Mouse (Mus musculus) spleen, adult 2 months (tissue): ENCODE results near the gene Rpl13.

Experiments
- CTCF ChIP-seq: fragments of 200-500 bp; IDR thresholded peaks from 2 replicates; pipeline ENCODE4 v1.5.1; 2011; ENCODE audit warnings: mild to moderate bottlenecking, inconsistent platforms; ENCODE audit not compliant: insufficient read depth, insufficient read length, insufficient replicate concordance; ENCODE audit errors: extremely low read depth
- POLR2A ChIP-seq: fragments of 200-500 bp; IDR thresholded peaks from 2 replicates; pipeline ENCODE4 v1.6.1; 2011; ENCODE audit warnings: low read depth, low read length, inconsistent platforms

DNA sequence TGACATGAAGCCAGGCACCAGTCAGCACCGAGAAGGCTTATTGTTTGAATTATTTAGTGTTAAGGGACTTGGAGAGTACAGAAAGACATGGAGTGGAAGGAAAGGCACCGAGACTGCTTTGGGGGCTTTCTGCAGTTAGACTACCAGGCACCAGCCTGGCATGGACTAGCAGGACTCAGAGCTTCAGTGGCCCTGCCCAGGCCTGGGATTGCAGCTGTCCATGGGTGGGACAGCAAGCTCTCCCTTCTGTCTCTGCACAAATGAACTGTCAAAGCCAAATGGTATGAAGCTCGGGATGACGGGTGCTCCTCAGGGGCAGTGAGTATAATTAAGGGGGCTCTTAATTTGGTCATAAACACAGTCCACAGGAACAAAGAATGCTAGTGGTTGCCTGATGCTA, 38.1 kb upstream of the Rpl13 start:
- TF ChIP-seq POLR2A (no peak), CTCF (no peak)
